Mouse (Mus musculus) ES-CJ7 (cell line): ENCODE results near the gene Nmb.

Experiments
- DNase-seq: peaks from one replicate; pipeline ENCODE4 v3.0.0; 2011; ENCODE audit warnings: low read depth, low spot score

Nmb gene

DNA sequence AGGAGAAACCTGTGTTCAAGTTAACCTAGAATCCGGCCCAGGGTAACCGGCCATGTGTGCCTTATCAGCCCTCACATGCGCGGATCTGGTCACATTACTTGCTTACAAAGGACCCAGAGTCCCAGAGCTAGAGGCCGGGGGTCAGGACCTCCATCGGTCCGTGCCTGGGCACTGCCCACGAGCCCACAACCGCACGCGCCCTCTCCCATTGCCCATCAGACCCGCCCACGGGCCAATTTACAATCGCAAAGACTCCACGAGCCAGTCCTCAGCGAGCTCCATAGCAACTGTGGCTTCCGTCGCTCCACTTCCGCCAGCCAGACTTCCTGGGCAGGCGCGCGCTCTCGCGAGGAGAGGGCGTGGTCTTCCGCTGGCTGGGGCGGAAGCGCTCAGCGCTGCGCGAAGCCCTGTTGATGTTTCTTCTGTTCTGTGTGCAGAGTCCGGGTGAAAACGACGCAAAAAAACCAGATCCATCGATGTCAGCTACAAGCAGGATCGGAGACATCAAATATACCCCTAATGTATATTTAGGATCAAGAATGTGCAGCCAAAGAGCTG lies 3.9 kb downstream of the Nmb start, which contains the start of gene Wdr73:
TSS of gene Wdr73 (minus strand) at position 326 of the 558 bp plus-strand sequence.
- peak; percentile 91 for DNase-seq

GRCm38 (mm10) chr7:80897721-80898120 lies 7.2 kb downstream of the Nmb start:
- no peak for DNase-seq

- no peak for DNase-seq
These were observed 7.7 kb downstream of the Nmb start for GRCm38 (mm10) chr7:80897134-80897533.

- no peak for DNase-seq
These were observed 9.9 kb downstream of the Nmb start for GRCm38 (mm10) chr7:80894815-80895519.

DNA sequence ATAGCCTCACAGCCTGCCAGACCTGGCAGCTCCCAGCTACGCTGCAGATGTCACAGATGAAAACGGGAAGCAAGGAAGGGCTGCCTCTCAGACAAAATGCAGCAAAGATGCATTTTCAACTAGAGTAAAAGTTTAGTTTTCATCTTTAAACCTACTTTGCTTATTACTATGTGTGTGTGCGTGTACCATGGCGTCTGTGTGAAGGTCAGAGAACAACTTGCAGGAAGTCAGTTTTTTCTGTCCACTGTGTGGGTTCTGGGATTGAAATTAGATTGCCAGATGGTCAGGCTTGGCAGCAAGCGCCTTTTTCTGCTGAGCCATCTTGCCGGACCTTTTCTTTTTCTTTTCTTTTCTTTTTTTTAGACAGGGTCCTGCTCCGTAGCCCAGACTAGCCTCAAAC lies 10.7 kb downstream of the Nmb start:
- no peak for DNase-seq

GRCm38 (mm10) chr7:80893753-80894129 lies 11.1 kb downstream of the Nmb start:
- no peak for DNase-seq

GRCm38 (mm10) chr7:80893086-80893752 lies 11.7 kb downstream of the Nmb start:
- DNase-seq, result no peak

GRCm38 (mm10) chr7:80889841-80890241 lies 15.0 kb downstream of the Nmb start:
- DNase-seq, result no peak

DNA sequence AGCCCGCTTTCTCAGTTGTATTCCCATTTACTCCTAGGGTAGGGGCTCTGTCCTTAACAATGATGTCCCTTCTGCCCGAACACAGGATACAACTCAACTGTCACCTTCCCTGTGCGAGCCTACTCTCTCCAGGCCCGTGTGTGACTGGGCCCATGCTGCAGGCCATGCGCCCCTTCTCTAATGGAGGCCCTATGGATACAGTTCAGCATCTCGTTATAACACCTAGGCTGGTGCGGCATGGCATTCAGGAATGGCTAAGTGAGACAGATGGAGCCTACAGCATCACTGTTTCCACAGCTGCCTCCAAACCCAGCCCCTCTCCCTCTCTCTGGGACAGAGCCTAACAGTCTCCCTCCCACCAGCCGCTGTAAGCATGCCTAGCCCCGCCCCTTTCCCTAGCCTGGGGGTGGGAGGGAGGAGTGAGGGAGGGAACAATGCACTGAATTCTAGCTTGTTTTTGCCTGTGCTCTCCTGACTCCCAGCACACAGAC lies 15.8 kb downstream of the Nmb start:
- peak; percentile 89 for DNase-seq

GRCm38 (mm10) chr7:80888595-80888994 lies 16.3 kb downstream of the Nmb start:
- DNase-seq, result peak; percentile 51

- DNase-seq, result peak; percentile 55
These were observed 19.2 kb downstream of the Nmb start for GRCm38 (mm10) chr7:80885666-80886065.

- DNase-seq, result peak; percentile 98
These were observed 21.9 kb downstream of the Nmb start for GRCm38 (mm10) chr7:80882830-80883505.

GRCm38 (mm10) chr7:80875727-80876126 lies 29.1 kb downstream of the Nmb start:
- DNase-seq, result peak; percentile 74

GRCm38 (mm10) chr7:80873631-80874030 lies 31.2 kb downstream of the Nmb start:
- no peak for DNase-seq

DNA sequence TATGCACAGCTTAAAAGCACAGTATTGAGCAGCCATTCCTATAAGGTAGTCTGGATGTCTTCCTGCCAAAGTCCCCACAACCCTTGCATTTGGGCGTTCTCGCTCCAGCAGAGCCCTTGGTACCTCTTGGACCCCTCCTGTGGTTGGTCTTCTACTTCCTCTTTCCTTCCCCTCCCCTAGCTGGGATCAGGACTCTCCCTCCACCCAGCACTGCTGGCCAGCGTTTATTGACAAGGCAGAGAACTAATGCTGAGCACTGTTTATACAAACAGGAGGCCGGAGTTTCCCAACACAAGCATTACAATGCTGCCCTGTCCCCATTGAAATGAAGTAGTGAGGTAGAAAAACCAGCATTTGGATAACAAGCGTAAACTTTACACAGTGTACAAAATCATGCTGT lies 31.8 kb downstream of the Nmb start:
- no peak for DNase-seq

DNA sequence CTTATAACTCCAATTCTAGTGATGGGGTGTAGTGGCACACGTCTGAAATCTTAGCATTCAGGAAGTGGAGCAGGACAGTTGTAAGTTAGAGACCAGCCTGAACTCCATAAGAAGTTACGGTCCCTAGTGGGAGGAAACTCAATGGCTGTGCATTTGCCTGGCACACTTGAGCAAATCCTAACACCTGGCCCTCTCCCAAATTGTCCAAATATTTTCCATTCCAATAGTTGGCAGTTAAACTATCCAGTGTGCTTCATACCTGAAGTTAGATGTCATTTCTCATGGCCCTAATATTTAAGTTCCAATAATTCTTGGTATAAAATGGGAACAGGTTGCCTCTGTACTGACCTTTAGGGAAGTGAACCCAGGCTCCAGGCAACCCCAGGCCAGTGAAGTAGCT lies 36.2 kb downstream of the Nmb start:
- no peak for DNase-seq

GRCm38 (mm10) chr7:80866514-80867147 lies 38.2 kb downstream of the Nmb start:
- DNase-seq, result no peak

DNA sequence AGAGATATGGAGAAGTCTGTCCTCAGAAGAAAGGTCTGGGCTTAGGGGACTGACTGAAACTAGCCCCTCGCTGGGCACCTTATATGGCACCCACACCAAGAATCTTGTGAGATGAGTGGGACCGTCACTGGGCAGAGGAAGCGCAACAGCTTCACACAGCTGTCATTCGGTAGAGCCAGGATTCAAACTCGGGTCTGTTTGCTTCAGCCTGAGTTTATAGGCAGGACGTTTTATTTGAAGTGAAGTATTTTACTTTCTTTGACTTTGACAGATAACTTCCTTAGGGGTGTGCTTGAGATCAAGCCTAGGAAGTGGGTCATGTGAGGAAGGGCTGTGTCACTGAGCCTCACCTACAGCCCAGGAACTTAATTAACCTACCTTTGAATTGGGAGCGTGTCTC lies 39.4 kb downstream of the Nmb start:
- DNase-seq, result no peak

GRCm38 (mm10) chr7:80864831-80865230 lies 40.0 kb downstream of the Nmb start:
- DNase-seq, result no peak

DNA sequence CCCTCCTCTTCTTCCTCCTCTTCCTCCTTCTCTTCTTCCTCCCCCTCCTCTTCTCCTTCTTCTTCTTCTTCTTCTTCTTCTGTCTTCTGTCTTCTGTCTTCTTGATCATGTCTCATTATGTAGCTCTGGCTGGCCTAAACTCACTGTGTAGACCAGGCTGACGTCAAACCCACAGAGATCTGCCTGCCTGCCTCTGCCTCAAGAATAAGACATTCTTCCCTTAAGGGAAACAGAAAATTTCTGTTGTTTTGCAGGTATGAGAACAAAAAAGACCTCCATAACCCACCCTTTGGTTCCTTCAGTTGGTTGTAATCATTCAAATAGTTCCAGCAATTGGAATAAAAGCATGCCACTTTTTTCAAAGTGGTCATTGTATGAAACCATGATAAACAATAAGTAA lies 40.7 kb downstream of the Nmb start:
- DNase-seq, result no peak

DNA sequence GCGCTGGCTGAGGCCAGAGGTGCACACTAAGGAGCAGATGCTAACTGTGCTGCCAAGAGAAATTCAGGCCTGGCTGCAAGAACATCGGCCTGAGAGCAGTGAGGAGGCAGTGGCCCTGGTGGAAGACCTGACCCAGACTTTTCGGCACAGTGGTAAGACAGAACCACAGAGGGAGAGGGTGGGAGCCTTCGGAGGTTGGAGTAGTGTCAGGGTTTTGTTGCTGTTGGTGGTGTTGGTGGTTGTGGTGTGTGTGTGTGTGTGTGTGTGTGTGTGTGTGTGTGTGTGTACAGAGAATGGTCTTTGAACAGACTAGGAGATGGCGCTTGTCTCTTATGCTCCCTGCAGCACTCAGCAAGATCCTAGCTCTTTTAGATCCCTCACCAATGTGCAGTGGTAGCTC lies 41.4 kb downstream of the Nmb start:
- no peak for DNase-seq

- peak; percentile 32 for DNase-seq
These were observed 42.4 kb downstream of the Nmb start for GRCm38 (mm10) chr7:80862475-80862874.
